Mouse (Mus musculus) liver, postnatal 0 days (tissue): ENCODE results near the gene Gldn. TPM values are rescaled to one million over a fixed set of nuclear protein-coding genes. Genes with fewer than 3 reads are reported as not detected.
A peak's percentile ranks its signal among the peaks of the same experiment; 100 is the strongest.

Experiments used
- ATAC-seq: fragments of 200-750 bp; cut with Nextera tagmentation; 2 replicates; pipeline ENCODE4 v1.8.0; 2017; ENCODE audit warnings: mild to moderate bottlenecking, moderate library complexity
- DNase-seq: peaks from one replicate; pipeline ENCODE4 v3.0.0-alpha.2; 2016
- H3K27ac ChIP-seq: fragments of 300-500 bp; sonication (generic); 2 replicates; pipeline ENCODE4 v1.5.1; 2014; ENCODE audit warnings: antibody characterized with exemption, moderate library complexity, mild to moderate bottlenecking, low read depth
- H3K27me3 ChIP-seq: fragments of 300-500 bp; sonication (generic); 2 replicates; pipeline ENCODE4 v1.6.1; 2014; ENCODE audit warnings: low read length, control low read depth, mixed read lengths; ENCODE audit not compliant: insufficient read depth
- H3K36me3 ChIP-seq: fragments of 300-500 bp; sonication (generic); replicated peaks from 2 replicates; pipeline ENCODE4 v1.6.1; 2014; ENCODE audit warnings: mild to moderate bottlenecking, control low read depth, low read length, moderate library complexity, mixed read lengths; ENCODE audit not compliant: insufficient read depth
- H3K4me1 ChIP-seq: fragments of 300-500 bp; sonication (generic); 2 replicates; pipeline ENCODE4 v1.6.1; 2014; ENCODE audit warnings: antibody characterized with exemption, mild to moderate bottlenecking, control low read depth; ENCODE audit not compliant: insufficient read depth
- H3K4me2 ChIP-seq: fragments of 300-500 bp; sonication (generic); 2 replicates; pipeline ENCODE4 v1.6.1; 2014; ENCODE audit warnings: low read depth, mild to moderate bottlenecking, low read length, moderate library complexity, mixed read lengths
- H3K4me3 ChIP-seq: fragments of 300-500 bp; sonication (generic); 2 replicates; pipeline ENCODE4 v1.5.1; 2014; ENCODE audit warnings: low read depth, low read length
- H3K9ac ChIP-seq: fragments of 300-500 bp; sonication (generic); replicated peaks from 2 replicates; pipeline ENCODE4 v1.6.1; 2014; ENCODE audit warnings: mild to moderate bottlenecking, moderate library complexity
- H3K9me3 ChIP-seq: fragments of 300-500 bp; sonication (generic); 2 replicates; pipeline ENCODE4 v1.6.1; 2016; ENCODE audit warnings: mild to moderate bottlenecking, control low read depth, low read length, mixed read lengths
- CTCF ChIP-seq: sonication (generic); IDR thresholded peaks from 2 replicates; pipeline ENCODE4 v1.5.1; 2016; ENCODE audit warnings: antibody characterized with exemption, low read depth
- EP300 ChIP-seq: IDR thresholded peaks from 2 replicates; pipeline ENCODE4 v1.6.1; 2016; ENCODE audit warnings: antibody characterized with exemption, low read depth, mild to moderate bottlenecking
- WGBS: fragments of 180-500 bp; shearing (Covaris S2); extraction: QIAGEN DNeasy Blood & Tissue Kit; methylation state at CpG from one replicate; pipeline ENCODE4 v1.1.7; 2014; ENCODE audit not compliant: insufficient replicate concordance; 5-methylcytosine and 5-hydroxymethylcytosine counted together
- polyA plus RNA-seq: library from polyadenylated mRNA; unstranded; fragments of >200 nt; fragmentation: Nextera tagmentation; extraction: Ambion mirVana; gene quantifications from 2 replicates; pipeline ENCODE4 v1.2.1, GENCODE M21; 2015

Gldn gene
- polyA plus RNA-seq, 1 experiment from 2014 or later: not detected

DNA sequence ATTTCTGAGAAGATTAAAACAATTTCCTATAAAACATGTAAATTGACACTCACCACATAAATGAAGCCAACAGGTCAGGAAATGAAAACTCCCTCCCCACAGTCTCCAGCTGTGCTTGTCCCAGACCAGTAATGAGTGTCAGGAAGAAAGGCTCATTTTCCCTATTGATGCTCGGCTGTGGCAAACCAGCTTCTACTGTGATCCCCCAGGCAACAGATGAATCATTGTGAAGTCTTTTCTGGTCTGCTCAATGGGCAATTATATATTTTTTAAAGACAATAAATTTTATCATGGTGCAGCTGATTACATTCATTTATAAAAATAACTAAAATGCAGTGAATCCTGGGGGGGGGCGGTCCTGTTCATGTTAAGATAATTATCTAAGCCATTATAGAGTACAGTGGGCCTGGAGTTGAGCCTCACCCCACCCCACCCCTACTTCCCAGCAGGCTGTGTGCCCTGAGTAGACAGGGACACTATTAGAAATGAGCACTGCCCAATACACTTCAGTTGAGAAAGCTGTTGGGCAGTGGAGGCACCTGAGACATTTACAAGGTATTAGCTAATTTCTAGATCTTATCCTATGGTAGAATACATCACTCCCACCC, 22.6 kb downstream of the Gldn start:
- DNase-seq (no peak), ATAC-seq (no peak)
- Histone ChIP-seq H3K9me3 (no peaks in the 10 kb centered on the region), H3K27me3 (no peaks in the 10 kb centered on the region), H3K9ac (no peak overlapping the region), H3K4me3 (no peak overlapping the region), H3K27ac (no peak overlapping the region), H3K4me2 (no peak overlapping the region), H3K36me3 (no peaks in the 10 kb centered on the region), H3K4me1 (no peaks in the 10 kb centered on the region)
- WGBS: 74% methylated on average over 2 of the region's 2 CpGs
- TF ChIP-seq CTCF (no peak), EP300 (no peak)

DNA sequence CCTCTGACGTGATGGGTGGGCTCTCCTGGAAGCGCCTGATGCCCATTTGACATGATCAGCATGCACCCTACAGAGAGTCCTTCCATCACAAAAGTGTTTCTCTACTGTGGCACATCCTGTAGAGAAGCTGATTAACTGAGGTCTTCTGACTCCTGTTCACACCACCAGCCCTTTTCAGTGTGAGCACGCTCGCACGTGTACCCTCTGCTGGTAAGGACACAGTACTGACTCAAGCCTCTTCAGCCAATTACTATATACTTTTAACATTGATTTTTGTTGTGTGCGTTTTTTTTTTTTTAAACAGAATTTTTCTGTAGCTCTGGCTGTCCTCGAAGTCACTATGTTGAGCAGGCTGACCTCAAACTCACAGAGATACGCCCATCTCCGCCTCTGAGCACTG, 30.1 kb downstream of the Gldn start:
- WGBS: 65% methylated on average over 9 of the region's 9 CpGs
- no peaks in the 10 kb centered on the region for H3K9me3 ChIP-seq
- H3K4me2 ChIP-seq: no peak overlapping the region
- no peaks in the 10 kb centered on the region for H3K27me3 ChIP-seq
- no peaks in the 10 kb centered on the region for H3K4me1 ChIP-seq
- TF ChIP-seq CTCF (peak; percentile 7; the same call in 1 of the 2 replicates), EP300 (no peak)
- no peaks in the 10 kb centered on the region for H3K36me3 ChIP-seq
- no peak overlapping the region for H3K4me3 ChIP-seq
- ATAC-seq (no peak), DNase-seq (no peak)
- H3K27ac ChIP-seq: no peak overlapping the region
- H3K9ac ChIP-seq: no peak overlapping the region

DNA sequence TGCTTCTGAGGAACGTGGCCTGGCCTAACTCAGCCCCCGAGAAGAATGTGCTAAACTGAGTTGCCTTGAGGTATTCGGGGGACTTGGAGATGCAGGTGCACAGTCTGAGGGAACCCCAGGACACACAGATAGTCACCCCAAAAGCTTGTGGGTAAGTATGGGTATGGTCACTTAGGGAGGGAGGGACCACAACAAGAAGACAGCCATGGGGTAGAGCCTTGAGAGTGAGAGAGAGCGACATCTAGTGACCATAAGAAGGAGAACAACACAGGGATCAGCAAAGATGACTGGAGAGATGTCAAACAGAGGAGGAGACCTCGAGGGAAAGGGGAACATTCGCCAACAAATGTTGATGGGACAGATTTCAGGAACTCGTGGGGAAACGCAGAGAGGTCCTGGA, 37.2 kb downstream of the Gldn start:
- no peaks in the 10 kb centered on the region for H3K4me1 ChIP-seq
- H3K9ac ChIP-seq: no peak overlapping the region
- ATAC-seq: no peak
- WGBS: 37% methylated on average over 8 of the region's 8 CpGs
- no peak for DNase-seq
- TF ChIP-seq CTCF (peak; percentile 74), EP300 (no peak)
- H3K9me3 ChIP-seq: no peaks in the 10 kb centered on the region
- H3K27me3 ChIP-seq: no peaks in the 10 kb centered on the region
- no peak overlapping the region for H3K4me3 ChIP-seq
- no peaks in the 10 kb centered on the region for H3K36me3 ChIP-seq
- H3K4me2 ChIP-seq: no peak overlapping the region
- H3K27ac ChIP-seq: no peak overlapping the region

DNA sequence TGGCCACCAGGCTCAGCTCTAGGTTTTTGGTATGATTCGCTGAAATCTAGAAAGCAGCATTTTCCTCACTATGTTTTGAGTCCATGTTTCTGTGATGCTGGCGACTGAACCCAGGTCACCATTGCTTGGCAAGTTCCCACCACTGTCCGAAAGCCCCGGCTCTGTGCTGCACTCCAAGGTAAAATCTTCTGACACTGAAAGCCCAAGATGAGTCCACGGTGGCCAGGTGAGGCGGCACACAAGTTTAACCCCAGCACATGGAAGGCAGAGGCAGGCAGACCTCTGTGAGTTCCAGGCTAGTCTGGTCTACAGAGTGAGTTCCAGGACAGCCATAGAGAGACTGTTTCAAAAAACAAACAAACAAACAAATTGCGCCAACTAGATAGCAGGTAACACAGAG, 42.9 kb downstream of the Gldn start:
- no peaks in the 10 kb centered on the region for H3K9me3 ChIP-seq
- DNase-seq (no peak), ATAC-seq (no peak)
- no peaks in the 10 kb centered on the region for H3K4me1 ChIP-seq
- no peak overlapping the region for H3K4me2 ChIP-seq
- H3K36me3 ChIP-seq: no peaks in the 10 kb centered on the region
- H3K27ac ChIP-seq: no peak overlapping the region
- no peak overlapping the region for H3K9ac ChIP-seq
- 75% methylated on average over 7 of the region's 7 CpGs for WGBS
- TF ChIP-seq CTCF: no peak
- TF ChIP-seq EP300: no peak
- no peaks in the 10 kb centered on the region for H3K27me3 ChIP-seq
- no peak overlapping the region for H3K4me3 ChIP-seq

DNA sequence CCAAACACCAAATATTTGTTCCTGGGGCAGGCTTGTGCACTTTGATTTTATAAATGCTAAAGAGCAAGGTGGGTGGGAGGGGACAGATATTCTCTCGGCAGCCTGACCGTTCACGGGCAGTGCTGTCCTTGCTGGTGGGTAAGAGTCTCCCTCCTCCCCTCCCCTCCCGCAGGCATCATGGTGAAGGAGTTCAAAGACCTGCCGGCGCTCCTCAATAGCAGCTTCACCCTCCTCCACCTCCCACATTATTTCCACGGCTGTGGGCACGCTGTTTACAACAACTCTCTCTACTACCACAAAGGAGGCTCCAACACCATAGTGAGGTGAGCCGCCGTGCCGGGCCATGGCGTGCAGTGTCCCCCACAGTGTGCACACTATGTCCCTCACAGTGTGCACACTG, 49.3 kb downstream of the Gldn start:
- H3K27ac ChIP-seq: no peak overlapping the region
- no peaks in the 10 kb centered on the region for H3K27me3 ChIP-seq
- no peak overlapping the region for H3K9ac ChIP-seq
- H3K4me2 ChIP-seq: no peak overlapping the region
- no peak for DNase-seq
- H3K9me3 ChIP-seq: no peaks in the 10 kb centered on the region
- H3K4me3 ChIP-seq: no peak overlapping the region
- 76% methylated on average over 12 of the region's 12 CpGs for WGBS
- no peak for ATAC-seq
- H3K4me1 ChIP-seq: no peaks in the 10 kb centered on the region
- no peaks in the 10 kb centered on the region for H3K36me3 ChIP-seq
- no peak for TF ChIP-seq CTCF
- no peak for TF ChIP-seq EP300

DNA sequence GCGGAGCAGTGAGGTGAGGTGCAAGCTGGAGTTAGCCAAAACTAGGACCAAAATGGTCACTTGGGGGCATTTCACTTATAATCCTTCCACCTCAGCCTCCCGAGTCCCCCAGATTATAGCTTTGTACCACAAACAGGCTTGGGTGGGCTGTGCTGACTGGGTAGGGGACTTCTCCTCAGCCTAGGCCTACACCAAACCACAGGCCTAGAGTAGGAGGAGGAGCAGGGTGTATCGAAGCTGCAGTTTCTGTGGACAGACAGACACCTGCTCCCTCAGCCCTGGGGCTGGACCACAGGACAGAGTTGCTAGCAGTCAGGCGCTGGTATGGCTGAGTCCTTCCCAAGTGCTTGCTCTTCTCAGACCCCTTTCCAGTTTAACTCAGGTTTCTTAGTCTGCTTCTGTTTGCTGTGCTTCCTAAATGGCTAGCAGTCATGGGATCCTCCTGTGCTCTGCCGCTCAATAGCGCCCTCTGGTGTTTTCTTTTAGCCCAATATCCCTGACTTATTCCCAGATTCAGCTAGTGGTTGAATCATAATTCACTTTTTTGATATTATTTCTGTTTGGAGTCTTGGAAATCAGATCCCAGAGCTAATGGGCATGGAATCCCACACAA, 50.4 kb downstream of the Gldn start:
- H3K4me3 ChIP-seq: no peak overlapping the region
- TF ChIP-seq CTCF (peak; percentile 77), EP300 (no peak)
- no peak overlapping the region for H3K4me2 ChIP-seq
- 50% methylated on average over 6 of the region's 6 CpGs for WGBS
- no peak overlapping the region for H3K9ac ChIP-seq
- no peak overlapping the region for H3K27ac ChIP-seq
- no peaks in the 10 kb centered on the region for H3K36me3 ChIP-seq
- ATAC-seq (no peak), DNase-seq (peak; percentile 42)
- no peaks in the 10 kb centered on the region for H3K27me3 ChIP-seq
- H3K9me3 ChIP-seq: no peaks in the 10 kb centered on the region
- no peaks in the 10 kb centered on the region for H3K4me1 ChIP-seq
